Mouse (Mus musculus): ENCODE data around the gene Trim28.

Trim28 gene

DNA sequence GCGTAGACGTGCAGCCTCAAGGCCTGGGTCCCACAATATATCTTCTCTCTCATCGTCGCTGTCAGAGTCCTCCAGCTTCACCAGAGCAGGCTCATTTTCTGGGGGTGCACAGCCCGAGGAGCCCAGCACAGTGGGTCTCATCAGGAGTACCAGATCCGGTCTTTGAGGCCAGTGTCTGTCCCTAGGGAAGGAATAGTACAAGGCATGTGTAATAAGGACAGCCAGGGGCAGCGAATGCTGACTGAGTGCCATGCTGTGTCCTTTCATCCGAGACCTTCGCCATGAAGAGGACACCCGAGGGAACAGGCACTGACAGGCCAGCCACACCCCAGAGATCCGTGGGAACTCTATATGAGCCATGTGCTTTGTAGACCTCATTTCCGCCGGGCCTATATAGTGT is 54.1 kb downstream of the Trim28 start:
- in situ Hi-C loops (cut with MboI; ENCODE audit: unreplicated experiment in 2 of 2), result loop anchor here in 1 of 2 experiments (10.0 to 25.0 kb wide), 2 partner anchors 222 to 1484 kb away; partner anchors contain the start of genes Lig1 and Zswim9

DNA sequence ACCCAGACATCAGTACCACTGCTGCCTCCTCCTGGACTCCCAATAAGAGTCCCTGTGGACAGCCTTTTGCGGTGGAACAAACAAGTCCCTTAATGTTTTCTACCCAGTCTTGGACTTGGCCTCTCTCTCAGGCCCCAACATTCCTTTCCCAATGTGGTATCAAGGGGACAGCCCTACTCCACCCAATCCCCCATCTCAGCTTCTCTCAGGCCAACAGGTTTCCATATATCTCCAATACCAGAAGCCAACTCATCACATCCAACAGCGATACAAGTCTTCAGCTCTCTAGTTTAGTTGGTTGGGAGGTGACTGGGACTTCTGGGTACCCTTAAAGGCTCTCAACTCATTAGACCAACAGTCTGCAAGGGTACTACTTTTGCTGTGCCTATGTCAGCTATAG is 54.6 kb downstream of the Trim28 start:
- in situ Hi-C loops (cut with MboI; ENCODE audit: unreplicated experiment in 2 of 2), result loop anchor here in 1 of 2 experiments (10.0 to 25.0 kb wide), 2 partner anchors 221 to 1484 kb away; partner anchors contain the start of genes Lig1 and Zswim9

DNA sequence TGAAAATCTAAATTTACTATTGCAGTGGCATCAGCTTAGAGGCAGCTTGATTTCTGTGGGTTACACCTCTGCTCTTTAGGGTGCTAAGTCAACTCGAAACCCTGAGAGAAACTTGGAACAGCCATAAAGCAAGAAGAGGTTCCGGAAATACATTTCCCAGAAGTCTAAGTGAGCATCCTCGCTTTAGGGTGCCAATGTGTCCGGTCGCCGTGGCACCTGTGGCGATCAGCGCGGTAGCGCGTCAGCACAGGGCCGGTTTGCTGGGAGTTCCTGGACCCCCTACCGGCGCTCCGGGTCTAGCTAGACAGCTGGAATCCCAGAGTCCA is 55.0 kb downstream of the Trim28 start:
- in situ Hi-C loops (cut with MboI; ENCODE audit: unreplicated experiment in 2 of 2), result loop anchor here in 1 of 2 experiments (10.0 to 25.0 kb wide), 2 partner anchors 221 to 1483 kb away; partner anchors contain the start of genes Lig1 and Zswim9

DNA sequence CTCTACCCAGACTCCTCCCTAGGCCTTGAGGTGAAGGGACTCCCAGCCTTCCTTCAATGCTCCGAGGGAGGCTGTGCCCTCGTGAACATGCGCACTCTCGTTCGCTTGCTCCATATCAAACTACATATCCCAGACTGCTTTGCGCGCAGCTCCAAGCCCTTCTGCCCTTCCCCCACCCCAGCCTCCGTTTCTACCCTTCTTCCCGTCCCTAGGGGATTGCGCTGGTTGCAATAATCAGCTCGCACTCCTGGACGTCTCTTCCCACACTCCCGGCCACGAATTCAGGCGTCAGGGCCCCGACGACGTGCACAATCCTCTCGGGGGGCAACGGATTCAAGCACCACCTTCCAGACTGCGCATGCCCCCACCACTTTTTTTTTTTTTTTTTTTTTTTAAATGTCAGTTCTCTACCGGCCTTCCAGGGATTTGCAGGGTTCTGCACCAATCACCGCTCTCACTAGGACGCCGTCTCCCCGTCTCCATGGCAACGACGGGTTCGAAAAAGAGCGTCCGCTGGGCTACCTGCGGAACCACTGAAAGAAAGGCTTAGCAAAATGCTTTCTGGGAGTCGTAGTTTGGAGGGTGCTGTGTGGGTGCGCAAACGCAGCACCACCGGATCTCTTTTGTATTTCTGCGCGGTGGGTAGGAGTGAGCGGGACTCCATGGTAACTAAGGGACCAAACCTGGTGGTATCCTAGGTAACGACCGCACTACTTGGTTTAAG is 55.5 kb downstream of the Trim28 start, which contains the start of gene Mzf1:
Gene Mzf1, minus strand, starts transcription at position 478 of the 724 bp plus-strand sequence.
- in situ Hi-C loops (cut with MboI; ENCODE audit: unreplicated experiment in 2 of 2), result loop anchor here in 1 of 2 experiments (10.0 to 25.0 kb wide), 2 partner anchors 220 to 1483 kb away; partner anchors contain the start of genes Lig1 and Zswim9

DNA sequence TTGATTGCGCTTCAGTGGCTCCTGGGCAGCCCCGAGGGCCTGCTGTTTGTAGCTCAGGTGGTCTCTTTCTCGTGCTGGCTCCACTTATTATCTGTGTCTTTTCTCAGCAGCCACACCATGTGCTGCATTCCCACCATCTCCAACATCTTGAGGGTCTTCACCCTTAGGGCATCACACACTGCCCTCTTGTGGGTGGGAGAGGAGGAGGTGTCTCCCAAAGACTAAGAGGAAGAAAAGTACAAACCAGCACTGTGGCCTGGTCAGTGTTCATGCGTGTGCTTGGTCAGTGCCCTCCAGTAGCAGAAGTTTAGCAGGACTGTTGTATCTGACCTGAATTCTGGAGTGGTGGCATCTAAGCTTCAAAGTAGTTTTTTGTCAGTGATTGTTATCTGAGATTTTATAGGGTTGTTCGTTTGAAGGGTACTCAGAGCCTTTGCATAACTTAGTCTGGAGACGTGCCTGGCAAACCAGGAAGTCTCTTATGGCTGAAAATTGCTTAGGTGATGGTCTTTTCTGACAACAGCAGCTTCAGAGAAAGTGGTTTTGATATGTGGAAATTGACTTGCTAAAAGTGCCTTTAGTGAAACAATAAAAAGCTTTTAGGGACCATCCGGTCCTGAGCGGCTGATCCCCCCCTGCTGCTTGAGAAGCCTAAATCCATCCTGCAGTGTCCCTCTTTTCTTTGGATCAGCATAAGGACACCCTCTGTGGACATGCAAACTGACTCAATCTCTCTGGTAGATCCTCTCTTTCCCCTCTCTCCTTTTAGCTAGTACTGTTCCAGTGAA is 58.2 kb downstream of the Trim28 start:
- in situ Hi-C loops (cut with MboI; ENCODE audit: unreplicated experiment in 2 of 2), result loop anchor here in 1 of 2 experiments (10.0 to 25.0 kb wide), 2 partner anchors 218 to 1480 kb away; partner anchors contain the start of genes Lig1 and Zswim9

- in situ Hi-C loops (cut with MboI; ENCODE audit: unreplicated experiment in 2 of 2), result loop anchor here in 1 of 2 experiments (10.0 to 25.0 kb wide), 2 partner anchors 215 to 1478 kb away; partner anchors contain the start of genes Lig1 and Zswim9
Measured at GRCm38 (mm10) chr7:13059536-13059935, 60.6 kb downstream of the Trim28 start.

GRCm38 (mm10) chr7:13063399-13063798 is 64.5 kb downstream of the Trim28 start:
- in situ Hi-C loops (cut with MboI; ENCODE audit: unreplicated experiment in 2 of 2), result loop anchor here in 1 of 2 experiments (25.0 kb wide), 1 partner anchor 1474 kb away; no protein-coding TSS in a partner anchor

GRCm38 (mm10) chr7:13072293-13072692 is 73.4 kb downstream of the Trim28 start:
- in situ Hi-C loops (cut with MboI; ENCODE audit: unreplicated experiment in 2 of 2), result loop anchor here (5.0 to 25.0 kb wide), 5 partner anchors 203 to 1465 kb away; partner anchors contain the start of genes Lig1 (in 1 of the 2) and Zswim9 (in 1 of the 2)

Data from v-Abl transformed pro-B cells (cell line).